Mouse (Mus musculus) megakaryocyte, embryonic 14.5 days (primary cell): Measurements from ENCODE around the gene Pgm2. TPM values are rescaled to one million over a fixed set of nuclear protein-coding genes. Genes with fewer than 3 reads are reported as not detected.

Experiments used
- H3K27me3 ChIP-seq: replicated peaks from 2 replicates; pipeline ENCODE3; 2012; ENCODE audit warnings: inconsistent platforms
- H3K36me3 ChIP-seq: replicated peaks from 2 replicates; pipeline ENCODE3; 2012; ENCODE audit warnings: low read length, inconsistent platforms, mixed read lengths
- H3K4me1 ChIP-seq: 2 replicates; pipeline ENCODE4 v1.6.1; 2012; ENCODE audit warnings: inconsistent platforms
- H3K4me3 ChIP-seq: replicated peaks from 2 replicates; pipeline ENCODE3; 2012; ENCODE audit warnings: moderate library complexity, mild to moderate bottlenecking, inconsistent platforms
- H3K9me3 ChIP-seq: 2 replicates; pipeline ENCODE4 v1.6.1; 2012; ENCODE audit warnings: inconsistent platforms
- FLI1 ChIP-seq: IDR thresholded peaks from 2 replicates; pipeline ENCODE4 v1.6.1; 2012; ENCODE audit warnings: low read length, inconsistent platforms, mixed read lengths
- GATA1 ChIP-seq: IDR thresholded peaks from 3 replicates; pipeline ENCODE4 v1.6.1; 2012; ENCODE audit warnings: mixed read lengths, low read length, inconsistent platforms, borderline replicate concordance
- polyA plus RNA-seq: library from polyadenylated mRNA; stranded (reverse); fragments of >175 nt; gene quantifications from 2 replicates; pipeline ENCODE4 v1.2.3, GENCODE M21; 2012; ENCODE audit warnings: low replicate concordance; ENCODE audit not compliant: insufficient read depth

The Pgm2 gene
- polyA plus RNA-seq, 1 experiment, result 33.3 TPM

- TF ChIP-seq GATA1 (no peak), FLI1 (no peak)
- Histone ChIP-seq H3K4me1 (peaks cover 71% of the 10 kb centered on the region), H3K9me3 (no peaks in the 10 kb centered on the region), H3K36me3 (peaks cover 61% of the 10 kb centered on the region), H3K4me3 (peak overlapping the region; percentile 97), H3K27me3 (no peaks in the 10 kb centered on the region)
Observed at GRCm38 (mm10) chr5:64095342-64095993, 2.7 kb downstream of the Pgm2 start.

GRCm38 (mm10) chr5:64101993-64102716 is 9.4 kb downstream of the Pgm2 start:
- Histone ChIP-seq H3K4me1 (peaks cover 76% of the 10 kb centered on the region), H3K9me3 (no peaks in the 10 kb centered on the region), H3K36me3 (peaks cover 96% of the 10 kb centered on the region), H3K27me3 (no peaks in the 10 kb centered on the region), H3K4me3 (peak overlapping the region; percentile 89)
- TF ChIP-seq GATA1 (no peak), FLI1 (no peak)

GRCm38 (mm10) chr5:64102717-64103075 is 9.9 kb downstream of the Pgm2 start:
- H3K36me3 ChIP-seq, result peaks cover 96% of the 10 kb centered on the region

GRCm38 (mm10) chr5:64107596-64108289 is 15.0 kb downstream of the Pgm2 start:
- Histone ChIP-seq H3K4me1 (peaks cover 43% of the 10 kb centered on the region), H3K27me3 (no peaks in the 10 kb centered on the region), H3K9me3 (no peaks in the 10 kb centered on the region), H3K4me3 (no peak overlapping the region), H3K36me3 (peaks cover 95% of the 10 kb centered on the region)
- TF ChIP-seq GATA1 (no peak), FLI1 (no peak)

More at GRCm38 (mm10) chr5:64102717-64103075, 9.9 kb downstream of the Pgm2 start:
- Histone ChIP-seq H3K4me3 (peak overlapping the region; percentile 89), H3K27me3 (no peaks in the 10 kb centered on the region), H3K9me3 (no peaks in the 10 kb centered on the region), H3K4me1 (peaks cover 75% of the 10 kb centered on the region)
- TF ChIP-seq GATA1 (no peak), FLI1 (0 out of 2 replicates have a peak, but pooled peaks have one; percentile 25)

GRCm38 (mm10) chr5:64109217-64109616 is 16.5 kb downstream of the Pgm2 start:
- TF ChIP-seq FLI1, result no peak
- no peak for TF ChIP-seq GATA1
- no peaks in the 10 kb centered on the region for H3K27me3 ChIP-seq
- H3K4me3 ChIP-seq, result no peak overlapping the region
- H3K4me1 ChIP-seq, result peaks cover 31% of the 10 kb centered on the region
- peaks cover 98% of the 10 kb centered on the region for H3K36me3 ChIP-seq
- H3K9me3 ChIP-seq, result peaks cover 3% of the 10 kb centered on the region

GRCm38 (mm10) chr5:64112360-64112759 is 19.6 kb downstream of the Pgm2 start:
- no peak for TF ChIP-seq FLI1
- TF ChIP-seq GATA1, result no peak

GRCm38 (mm10) chr5:64114210-64114609 is 21.5 kb downstream of the Pgm2 start:
- Histone ChIP-seq H3K27me3 (no peaks in the 10 kb centered on the region), H3K9me3 (peaks cover 21% of the 10 kb centered on the region), H3K4me1 (peaks cover 20% of the 10 kb centered on the region), H3K4me3 (no peak overlapping the region), H3K36me3 (peaks cover 83% of the 10 kb centered on the region)
- TF ChIP-seq GATA1 (no peak), FLI1 (no peak)

More at GRCm38 (mm10) chr5:64112360-64112759, 19.6 kb downstream of the Pgm2 start:
- Histone ChIP-seq H3K4me1 (peaks cover 20% of the 10 kb centered on the region), H3K27me3 (no peaks in the 10 kb centered on the region), H3K9me3 (peaks cover 21% of the 10 kb centered on the region), H3K4me3 (no peak overlapping the region), H3K36me3 (peaks cover 98% of the 10 kb centered on the region)

- H3K4me3 ChIP-seq, result no peak overlapping the region
- peaks cover 55% of the 10 kb centered on the region for H3K36me3 ChIP-seq
- peaks cover 21% of the 10 kb centered on the region for H3K9me3 ChIP-seq
- no peaks in the 10 kb centered on the region for H3K27me3 ChIP-seq
- TF ChIP-seq FLI1 (no peak), GATA1 (no peak)
- H3K4me1 ChIP-seq, result peaks cover 6% of the 10 kb centered on the region
Observed at GRCm38 (mm10) chr5:64117191-64117590, 24.4 kb downstream of the Pgm2 start.

- Histone ChIP-seq H3K4me1 (no peaks in the 10 kb centered on the region; the same call in 1 of the 2 replicates), H3K27me3 (no peaks in the 10 kb centered on the region), H3K4me3 (no peak overlapping the region), H3K9me3 (no peaks in the 10 kb centered on the region), H3K36me3 (peaks cover 57% of the 10 kb centered on the region)
- TF ChIP-seq FLI1, result no peak
- TF ChIP-seq GATA1, result no peak
Observed at GRCm38 (mm10) chr5:64125783-64126182, 33.0 kb downstream of the Pgm2 start.

- Histone ChIP-seq H3K27me3 (no peaks in the 10 kb centered on the region), H3K4me1 (no peaks in the 10 kb centered on the region; the same call in 1 of the 2 replicates), H3K9me3 (no peaks in the 10 kb centered on the region), H3K4me3 (no peak overlapping the region), H3K36me3 (peaks cover 34% of the 10 kb centered on the region)
- TF ChIP-seq FLI1, result no peak
- no peak for TF ChIP-seq GATA1
Observed at GRCm38 (mm10) chr5:64131550-64131949, 38.8 kb downstream of the Pgm2 start.
